Mouse (Mus musculus): ENCODE results near the gene Gng4. TPM values are rescaled to one million over a fixed set of nuclear protein-coding genes. Genes with fewer than 3 reads are reported as not detected.

The Gng4 gene
- 0.02 TPM in 2 replicates for polyA plus RNA-seq (2012; rRNA removed)

DNA sequence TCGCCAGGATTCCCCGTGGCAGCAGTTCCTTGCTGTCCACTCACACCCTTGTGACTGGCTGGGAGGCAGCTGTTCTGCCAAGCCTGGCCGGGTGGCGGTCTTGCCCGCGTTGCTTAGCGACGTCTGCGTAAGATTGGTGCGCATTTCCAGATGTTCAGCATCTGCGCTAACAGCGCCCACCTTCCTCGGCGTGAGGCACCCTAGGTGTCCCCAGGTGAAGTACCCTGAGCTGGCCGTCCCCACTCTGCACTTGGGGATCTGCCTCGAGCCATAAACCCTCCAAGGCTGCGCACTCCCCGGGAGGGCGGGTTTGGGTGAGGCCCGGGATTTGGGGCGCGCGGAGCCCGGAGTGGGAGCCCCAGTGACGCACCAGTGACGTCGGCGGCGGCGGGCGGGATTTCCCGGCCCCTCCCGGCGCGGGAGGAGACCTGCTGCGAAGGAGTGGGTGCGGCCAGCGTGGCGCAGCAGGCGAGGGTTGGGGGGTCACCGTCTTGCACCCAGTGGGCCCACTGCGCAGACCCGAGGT, at the start of gene Gng4:
Gene Gng4, plus strand, starts transcription at position 166 of the 526 bp plus-strand sequence.

Other genes with a start within 250 kb of the Gng4 start
- 3.2 and 8.1 TPM in 2 replicates for gene Lyst, start 193.7 kb upstream of the Gng4 start, polyA plus RNA-seq (2012; rRNA removed)
- gene B3galnt2, start 170.4 kb downstream of the Gng4 start, polyA plus RNA-seq (2012; rRNA removed): 16.4 and 21.4 TPM in 2 replicates

All from liver, embryonic 18 days (tissue).